Mouse (Mus musculus) lung, postnatal 0 days (tissue): ENCODE measurements at regions not wholly inside any gene's neighbourhood (a gene's known extent, or its start where the extent isn't known, plus 50 kb on each side); places are given as distances from the start of the nearest gene placed in this dataset.

Source experiments
- CTCF ChIP-seq: IDR thresholded peaks from 2 replicates; pipeline ENCODE4 v1.5.1; 2016; ENCODE audit warnings: antibody characterized with exemption, mild to moderate bottlenecking
- EP300 ChIP-seq: IDR thresholded peaks from 2 replicates; pipeline ENCODE4 v1.6.1; 2016; ENCODE audit warnings: antibody characterized with exemption, mild to moderate bottlenecking, control low read depth

DNA sequence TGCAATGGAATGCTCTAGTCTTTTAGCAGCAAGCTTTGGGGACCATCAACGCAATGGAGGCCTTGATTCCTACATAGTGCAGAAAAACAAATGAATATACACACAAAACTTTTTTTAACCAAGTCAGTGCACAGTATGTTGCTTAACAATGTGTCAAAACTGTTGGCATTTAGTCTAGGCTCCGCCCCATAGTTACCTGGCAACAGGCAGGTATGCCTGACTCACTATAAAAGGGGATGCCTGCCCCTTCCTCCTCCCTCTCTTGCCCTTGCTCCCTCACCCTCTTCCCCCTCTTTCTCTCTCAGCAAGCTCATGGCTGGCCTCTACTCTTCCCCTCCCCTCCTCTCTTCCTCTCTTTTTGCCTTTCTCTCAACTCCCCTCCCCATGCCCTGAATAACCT lies 56.7 kb upstream of the Tln2 start:
- no peak for TF ChIP-seq EP300
- no peak for TF ChIP-seq CTCF
